Mouse (Mus musculus) midbrain, embryonic 14.5 days (tissue): ENCODE data around the gene Fzd9. TPM values are rescaled to one million over a fixed set of nuclear protein-coding genes. Genes with fewer than 3 reads are reported as not detected.
A peak's percentile ranks its signal among the peaks of the same experiment; 100 is the strongest.
"Not testable (repeated sequence)": the region's sequence is repeated elsewhere in the genome, so short reads cannot be mapped to it uniquely, and the experiment has no call there.

Experiments used
- ATAC-seq: fragments of 200-750 bp; cut with Nextera tagmentation; 2 replicates; pipeline ENCODE4 v1.8.0; 2017; ENCODE audit warnings: moderate number of reproducible peaks, moderate library complexity; ENCODE audit not compliant: low FRiP score, low TSS enrichment
- DNase-seq: peaks from one replicate; pipeline ENCODE4 v3.0.0-alpha.2; 2015
- H3K27ac ChIP-seq: fragments of 300-500 bp; sonication (generic); replicated peaks from 2 replicates; pipeline ENCODE4 v1.5.1; 2014; ENCODE audit warnings: mild to moderate bottlenecking, low read depth, low read length, moderate library complexity
- H3K27me3 ChIP-seq: fragments of 300-500 bp; sonication (generic); 2 replicates; pipeline ENCODE4 v1.6.1; 2014; ENCODE audit warnings: low read length, control low read depth, mixed read lengths; ENCODE audit not compliant: control insufficient read depth, insufficient read depth
- H3K36me3 ChIP-seq: fragments of 300-500 bp; sonication (generic); 2 replicates; pipeline ENCODE4 v1.6.1; 2014; ENCODE audit warnings: low read length, control low read depth; ENCODE audit not compliant: control insufficient read depth, insufficient read depth
- H3K4me1 ChIP-seq: fragments of 300-500 bp; sonication (generic); 2 replicates; pipeline ENCODE4 v1.6.1; 2014; ENCODE audit warnings: mild to moderate bottlenecking, antibody characterized with exemption, low read length, control low read depth; ENCODE audit not compliant: control insufficient read depth, insufficient read depth
- H3K4me2 ChIP-seq: fragments of 300-500 bp; sonication (generic); 2 replicates; pipeline ENCODE4 v1.6.1; 2014; ENCODE audit warnings: mild to moderate bottlenecking, low read length, moderate library complexity
- H3K4me3 ChIP-seq: fragments of 300-500 bp; sonication (generic); replicated peaks from 2 replicates; pipeline ENCODE4 v1.5.1; 2014; ENCODE audit warnings: low read depth, low read length
- H3K9ac ChIP-seq: fragments of 300-500 bp; sonication (generic); replicated peaks from 2 replicates; pipeline ENCODE4 v1.6.1; 2014; ENCODE audit warnings: mild to moderate bottlenecking, low read length, moderate library complexity
- H3K9me3 ChIP-seq: fragments of 300-500 bp; sonication (generic); 2 replicates; pipeline ENCODE4 v1.6.1; 2016; ENCODE audit warnings: low read length, control low read depth, mixed read lengths; ENCODE audit not compliant: control insufficient read depth
- WGBS: fragments of 180-500 bp; shearing (Covaris S2); extraction: QIAGEN DNeasy Blood & Tissue Kit; methylation state at CpG from one replicate; pipeline ENCODE4 v1.1.7; 2014; 5-methylcytosine and 5-hydroxymethylcytosine counted together
- polyA plus RNA-seq: library from polyadenylated mRNA; unstranded; fragments of >200 nt; fragmentation: Nextera tagmentation; extraction: Ambion mirVana; gene quantifications from 2 replicates; pipeline ENCODE4 v1.2.1, GENCODE M21; 2014

Gene Fzd9
- polyA plus RNA-seq, 1 experiment from 2014 or later, result 8.7 TPM

- Histone ChIP-seq H3K9me3 (no peaks in the 10 kb centered on the region), H3K27me3 (no peaks in the 10 kb centered on the region), H3K36me3 (peaks cover 97% of the 10 kb centered on the region), H3K27ac (no peak overlapping the region), H3K4me2 (no peak overlapping the region), H3K4me3 (no peak overlapping the region), H3K9ac (no peak overlapping the region), H3K4me1 (no peaks in the 10 kb centered on the region)
- DNase-seq, result no peak
- no peak for ATAC-seq
- WGBS, result 84% methylated on average over 12 of the region's 12 CpGs
Observed at GRCm38 (mm10) chr5:135242136-135242535, 8.9 kb downstream of the Fzd9 start.

- Histone ChIP-seq H3K9me3 (no peaks in the 10 kb centered on the region), H3K36me3 (peaks cover 99% of the 10 kb centered on the region), H3K27ac (no peak overlapping the region), H3K4me1 (no peaks in the 10 kb centered on the region), H3K9ac (no peak overlapping the region), H3K4me2 (no peak overlapping the region), H3K4me3 (no peak overlapping the region), H3K27me3 (no peaks in the 10 kb centered on the region)
- 38% methylated on average over 1 of the region's 1 CpGs for WGBS
- no peak for ATAC-seq
- DNase-seq, result no peak
Observed at GRCm38 (mm10) chr5:135241474-135241873, 9.6 kb downstream of the Fzd9 start.

- H3K27ac ChIP-seq, result no peak overlapping the region
- H3K4me1 ChIP-seq, result no peaks in the 10 kb centered on the region
- H3K36me3 ChIP-seq, result peaks cover 98% of the 10 kb centered on the region
- H3K9me3 ChIP-seq, result no peaks in the 10 kb centered on the region
- no peak for ATAC-seq
- no peak overlapping the region for H3K4me3 ChIP-seq
- H3K9ac ChIP-seq, result no peak overlapping the region
- WGBS, result 75% methylated on average over 2 of the region's 2 CpGs
- no peaks in the 10 kb centered on the region for H3K27me3 ChIP-seq
- peak; percentile 33 for DNase-seq
- no peak overlapping the region for H3K4me2 ChIP-seq
Observed at GRCm38 (mm10) chr5:135238832-135239231, 12.2 kb downstream of the Fzd9 start.

GRCm38 (mm10) chr5:135236571-135236970 is 14.5 kb downstream of the Fzd9 start:
- no peak for ATAC-seq

GRCm38 (mm10) chr5:135233166-135233920 is 17.7 kb downstream of the Fzd9 start:
- H3K36me3 ChIP-seq, result peaks cover 96% of the 10 kb centered on the region
- H3K27ac ChIP-seq, result no peak overlapping the region
- 91% methylated on average over 8 of the region's 8 CpGs for WGBS
- no peaks in the 10 kb centered on the region for H3K4me1 ChIP-seq
- DNase-seq (no peak), ATAC-seq (no peak)
- no peak overlapping the region for H3K4me3 ChIP-seq
- H3K9ac ChIP-seq, result no peak overlapping the region
- H3K27me3 ChIP-seq, result no peaks in the 10 kb centered on the region
- no peaks in the 10 kb centered on the region for H3K9me3 ChIP-seq
- H3K4me2 ChIP-seq, result no peak overlapping the region

More at GRCm38 (mm10) chr5:135236571-135236970, 14.5 kb downstream of the Fzd9 start:
- Histone ChIP-seq H3K27me3 (no peaks in the 10 kb centered on the region), H3K36me3 (peaks cover 98% of the 10 kb centered on the region), H3K9me3 (no peaks in the 10 kb centered on the region), H3K4me2 (no peak overlapping the region), H3K27ac (no peak overlapping the region), H3K4me1 (no peaks in the 10 kb centered on the region), H3K9ac (no peak overlapping the region), H3K4me3 (no peak overlapping the region)
- peak; percentile 83 for DNase-seq
- 39% methylated on average over 2 of the region's 2 CpGs for WGBS

GRCm38 (mm10) chr5:135230186-135230585 is 20.8 kb downstream of the Fzd9 start:
- Histone ChIP-seq H3K4me2 (no peak overlapping the region), H3K27ac (no peak overlapping the region), H3K36me3 (peaks cover 90% of the 10 kb centered on the region), H3K9ac (no peak overlapping the region), H3K27me3 (no peaks in the 10 kb centered on the region), H3K4me1 (no peaks in the 10 kb centered on the region), H3K9me3 (no peaks in the 10 kb centered on the region), H3K4me3 (no peak overlapping the region)
- ATAC-seq (no peak), DNase-seq (no peak)
- WGBS, result 88% methylated on average over 4 of the region's 4 CpGs

- not testable (repeated sequence) for H3K9me3 ChIP-seq, H3K27me3 ChIP-seq, ATAC-seq, H3K4me3 ChIP-seq, DNase-seq, H3K4me1 ChIP-seq, H3K4me2 ChIP-seq, H3K27ac ChIP-seq, H3K9ac ChIP-seq
- peaks cover 87% of the 10 kb centered on the region for H3K36me3 ChIP-seq
- WGBS, result 96% methylated on average over 4 of the region's 4 CpGs
Observed at GRCm38 (mm10) chr5:135225879-135226278, 25.2 kb downstream of the Fzd9 start.

GRCm38 (mm10) chr5:135224169-135224568 is 26.9 kb downstream of the Fzd9 start:
- Histone ChIP-seq H3K9me3 (no peaks in the 10 kb centered on the region), H3K4me2 (no peak overlapping the region), H3K36me3 (peaks cover 82% of the 10 kb centered on the region), H3K4me1 (no peaks in the 10 kb centered on the region), H3K27ac (no peak overlapping the region), H3K27me3 (no peaks in the 10 kb centered on the region), H3K4me3 (no peak overlapping the region), H3K9ac (no peak overlapping the region)
- 99% methylated on average over 3 of the region's 3 CpGs for WGBS
- ATAC-seq (no peak), DNase-seq (no peak)

- ATAC-seq (no peak), DNase-seq (no peak)
- 99% methylated on average over 7 of the region's 7 CpGs for WGBS
- H3K27ac ChIP-seq, result no peak overlapping the region
- H3K4me1 ChIP-seq, result no peaks in the 10 kb centered on the region
- H3K4me2 ChIP-seq, result no peak overlapping the region
- H3K9ac ChIP-seq, result no peak overlapping the region
- H3K9me3 ChIP-seq, result no peaks in the 10 kb centered on the region
- H3K36me3 ChIP-seq, result peaks cover 84% of the 10 kb centered on the region
- H3K27me3 ChIP-seq, result no peaks in the 10 kb centered on the region
- no peak overlapping the region for H3K4me3 ChIP-seq
Observed at GRCm38 (mm10) chr5:135222066-135222465, 29.0 kb downstream of the Fzd9 start.
